Mouse (Mus musculus): Measurements from ENCODE around the gene Rpp14.

The Rpp14 gene

DNA sequence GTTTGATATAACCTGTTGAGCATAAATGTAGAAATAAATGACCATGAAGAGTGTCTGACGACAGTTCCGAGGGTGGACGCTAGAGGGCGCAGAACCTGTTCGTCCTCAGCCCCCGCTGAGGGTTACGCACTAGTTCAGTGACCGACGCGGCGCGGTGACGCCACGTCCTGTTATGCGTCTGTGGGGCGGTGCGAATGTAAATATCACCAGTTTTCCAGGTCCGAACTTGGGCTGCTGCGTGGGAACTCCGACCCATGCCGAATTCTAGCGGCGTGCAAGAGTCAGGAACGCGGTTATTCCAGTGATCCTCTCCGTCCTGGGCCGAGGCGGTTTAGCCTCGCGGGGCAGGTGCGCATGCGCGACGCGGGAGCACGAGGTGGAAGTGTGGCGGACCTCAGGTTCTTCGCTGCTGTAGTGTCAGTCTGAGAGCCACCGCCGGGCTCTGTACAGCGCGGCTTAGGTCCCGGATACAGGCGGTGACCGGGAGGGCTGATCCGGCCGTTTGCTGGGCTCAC lies at the start of gene Rpp14:
Rpp14 (plus strand) TSS at position 203 of the 515 bp plus-strand sequence.
- peak; percentile 86 to 94 for DNase-seq (ENCODE audit: low spot score in 2 of 2)

DNA sequence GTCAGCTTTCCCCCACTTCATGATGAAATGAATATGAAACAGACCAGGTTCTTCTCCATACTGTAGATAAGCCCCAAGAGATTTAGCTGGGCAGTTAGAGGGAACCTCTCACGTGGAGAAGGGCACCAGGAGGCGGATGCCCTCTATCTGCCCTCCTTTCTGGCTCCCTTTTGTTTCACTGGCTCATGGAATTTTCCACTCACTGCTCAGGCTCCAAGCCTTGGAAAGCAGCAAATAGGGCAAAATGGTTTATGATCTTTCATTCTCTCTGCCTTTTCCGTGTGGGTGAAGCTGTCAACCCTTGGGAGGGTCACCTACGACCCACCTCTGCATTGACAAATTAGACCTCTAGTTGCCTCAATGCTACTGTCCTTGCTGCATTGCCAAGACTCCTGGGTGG lies 49.6 kb upstream of the Rpp14 start:
- DNase-seq (ENCODE audit: low spot score in 2 of 2) = no peak

DNA sequence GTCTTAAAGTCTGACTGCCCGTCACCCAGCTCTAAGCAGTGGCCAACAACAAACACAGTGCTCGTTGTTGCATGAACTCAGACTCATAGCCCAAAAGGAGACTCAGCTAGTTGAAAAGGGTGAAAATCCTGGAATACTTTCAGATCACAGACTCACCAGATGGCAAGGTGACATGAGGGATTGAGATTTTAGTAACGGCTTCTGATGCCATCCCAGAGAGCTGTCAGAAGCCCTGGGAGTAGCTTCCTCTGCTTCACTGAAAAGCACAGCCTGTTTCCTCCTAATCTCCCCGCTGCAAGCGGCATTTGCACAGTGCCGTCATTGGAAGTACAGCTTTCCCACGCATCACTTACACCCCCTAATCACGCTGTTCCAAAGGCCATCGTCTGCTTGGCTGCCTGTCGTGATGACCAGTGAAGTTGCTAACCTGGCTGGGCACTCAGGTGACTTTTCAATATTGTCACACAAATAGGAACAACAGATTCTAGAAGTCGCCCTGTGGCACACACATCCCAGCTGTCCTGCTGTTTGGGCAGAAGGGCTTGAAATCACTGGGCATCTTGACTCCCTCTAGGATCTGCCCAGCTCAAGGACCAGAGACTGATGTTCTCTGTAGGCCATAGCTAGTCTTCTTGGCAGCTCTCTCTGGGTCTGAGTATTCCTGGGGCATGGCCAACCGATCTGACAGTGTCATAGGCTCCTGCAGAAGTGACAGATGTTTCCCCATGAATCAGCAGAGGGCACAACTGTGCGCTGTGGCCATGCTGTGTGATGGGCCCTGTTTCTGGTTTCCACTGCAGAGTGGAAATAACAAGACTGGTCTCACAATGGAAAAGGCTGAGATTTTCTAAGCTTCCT lies 47.9 kb upstream of the Rpp14 start:
- no peak for DNase-seq (ENCODE audit: low spot score in 2 of 2)

DNA sequence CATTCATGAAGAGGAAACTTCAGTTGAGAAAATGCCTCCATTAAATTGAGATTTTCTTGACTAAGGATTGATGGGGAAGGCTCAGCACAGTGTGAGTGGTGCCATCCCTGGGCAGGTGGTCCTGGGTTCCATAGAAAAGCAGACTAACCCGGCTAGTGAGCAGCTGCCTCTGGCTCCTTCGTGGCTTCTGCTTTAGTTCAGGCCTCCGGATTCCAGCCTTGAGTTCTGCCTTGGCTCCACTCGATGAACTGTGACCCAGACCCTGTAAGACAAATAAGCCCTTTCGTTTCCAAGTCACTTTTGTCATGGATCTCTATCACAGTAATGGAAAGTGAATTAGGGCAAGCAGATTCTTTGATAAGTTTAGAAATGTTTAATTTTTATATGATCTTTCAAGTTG lies 45.6 kb upstream of the Rpp14 start:
- DNase-seq (ENCODE audit: low spot score in 2 of 2) = no peak

DNA sequence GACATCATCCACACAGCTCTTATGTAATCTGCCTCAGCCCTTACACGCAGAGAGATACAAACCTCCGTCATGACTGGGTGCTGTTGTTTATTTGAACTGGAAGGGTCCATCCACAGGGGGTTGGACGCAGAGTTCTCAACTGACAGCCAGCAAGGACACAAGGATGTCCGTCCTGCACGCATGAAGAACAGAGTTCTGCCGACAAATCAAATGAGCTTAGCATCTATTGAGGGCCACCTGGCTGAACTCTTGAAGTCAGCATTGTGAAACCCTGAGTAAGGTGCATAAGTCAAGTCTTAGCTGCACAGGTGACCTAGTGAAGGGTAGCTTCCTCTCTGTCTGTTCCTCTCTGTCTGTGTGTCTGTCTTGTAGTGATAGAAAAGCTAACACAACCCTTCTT lies 44.2 kb upstream of the Rpp14 start:
- no peak for DNase-seq (ENCODE audit: low spot score in 2 of 2)

DNA sequence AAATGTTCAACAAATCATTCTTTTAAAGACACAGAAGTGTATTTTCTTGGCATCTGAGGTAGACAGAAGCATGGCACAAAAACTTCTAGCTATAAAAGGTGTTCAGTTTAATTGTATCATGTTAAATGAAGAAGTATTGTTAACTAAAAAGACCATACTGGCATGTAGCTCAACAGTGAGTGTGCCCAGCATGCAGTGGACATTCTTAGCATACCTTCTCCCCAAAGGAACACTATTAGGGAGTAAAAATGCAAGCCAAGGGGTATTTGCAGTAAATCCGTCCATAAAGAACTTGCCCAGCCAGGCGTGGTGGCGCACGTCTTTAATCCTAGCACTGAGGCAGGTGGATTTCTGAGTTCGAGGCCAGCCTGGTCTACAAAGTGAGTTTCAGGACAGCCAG lies 43.8 kb upstream of the Rpp14 start:
- DNase-seq (ENCODE audit: low spot score in 2 of 2) = no peak

DNA sequence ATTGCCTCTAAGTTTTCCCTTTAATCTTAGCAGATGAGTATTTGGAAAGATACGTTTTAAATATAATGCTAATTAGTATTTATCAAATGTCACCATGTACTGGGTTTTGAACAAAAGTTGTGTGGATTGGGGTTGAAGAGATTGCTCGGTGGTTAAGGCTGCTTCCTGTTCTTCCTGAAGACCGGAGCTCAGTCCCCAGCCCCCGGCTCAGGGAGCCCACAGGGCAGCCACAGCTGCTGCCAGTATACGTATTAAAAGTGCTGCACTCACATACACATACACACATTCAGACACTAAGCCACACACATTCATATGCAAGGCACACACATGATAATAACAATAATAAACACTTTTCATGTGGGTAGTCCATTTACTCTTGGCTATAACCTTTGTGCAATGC lies 42.0 kb upstream of the Rpp14 start:
- DNase-seq (ENCODE audit: low spot score in 2 of 2) = no peak

DNA sequence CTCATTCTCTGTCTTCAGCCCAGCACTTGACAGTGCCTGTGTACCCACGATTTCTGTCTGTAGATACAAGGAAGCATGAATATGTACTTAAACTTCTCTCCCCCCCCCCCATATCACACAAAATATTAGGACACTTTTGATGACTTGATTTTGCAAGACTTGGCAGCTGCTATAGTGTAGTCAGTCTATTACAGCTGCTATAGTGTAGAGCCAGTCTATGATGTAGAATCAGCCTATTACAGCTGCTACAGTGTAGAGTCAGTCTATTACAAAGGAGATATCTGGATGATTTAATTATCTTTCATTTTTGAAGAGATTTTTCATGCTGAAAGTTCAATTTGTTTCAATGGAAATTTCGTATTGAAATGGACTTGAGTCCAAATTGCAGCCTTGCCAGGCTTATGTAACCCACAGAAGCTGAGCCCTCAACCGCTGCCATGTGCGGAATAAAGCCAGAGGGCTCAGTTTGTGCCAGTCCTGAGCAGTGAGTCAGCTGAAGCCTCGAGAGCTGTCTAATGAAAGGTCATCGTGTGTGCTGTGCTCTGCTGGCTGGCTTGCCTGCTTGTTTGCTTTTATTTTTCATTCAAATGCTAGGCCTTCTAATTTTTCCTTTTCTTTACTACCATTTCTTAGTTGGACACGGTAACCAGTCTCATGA lies 41.2 kb upstream of the Rpp14 start:
- DNase-seq (ENCODE audit: low spot score in 2 of 2) = no peak

DNA sequence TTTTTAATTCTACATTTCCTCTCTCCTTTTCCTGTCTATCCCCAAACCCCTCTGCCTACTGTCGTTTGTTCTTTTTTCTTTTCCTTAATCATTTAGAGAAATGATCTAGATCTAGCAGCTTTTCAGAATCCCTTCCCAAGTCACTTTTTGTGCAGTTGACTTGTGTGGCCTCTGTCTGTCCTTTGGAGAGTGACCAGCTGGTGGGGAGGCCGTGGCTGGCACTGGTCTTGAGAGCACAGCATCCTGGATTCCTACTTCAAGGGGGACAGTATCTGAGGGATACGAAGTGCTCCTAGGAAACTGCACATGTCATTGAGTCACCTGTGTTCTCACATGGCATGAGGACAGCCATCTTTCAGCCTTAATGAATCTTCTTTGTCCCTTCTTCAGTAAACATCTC lies 40.0 kb upstream of the Rpp14 start:
- DNase-seq (ENCODE audit: low spot score in 2 of 2) = no peak

DNA sequence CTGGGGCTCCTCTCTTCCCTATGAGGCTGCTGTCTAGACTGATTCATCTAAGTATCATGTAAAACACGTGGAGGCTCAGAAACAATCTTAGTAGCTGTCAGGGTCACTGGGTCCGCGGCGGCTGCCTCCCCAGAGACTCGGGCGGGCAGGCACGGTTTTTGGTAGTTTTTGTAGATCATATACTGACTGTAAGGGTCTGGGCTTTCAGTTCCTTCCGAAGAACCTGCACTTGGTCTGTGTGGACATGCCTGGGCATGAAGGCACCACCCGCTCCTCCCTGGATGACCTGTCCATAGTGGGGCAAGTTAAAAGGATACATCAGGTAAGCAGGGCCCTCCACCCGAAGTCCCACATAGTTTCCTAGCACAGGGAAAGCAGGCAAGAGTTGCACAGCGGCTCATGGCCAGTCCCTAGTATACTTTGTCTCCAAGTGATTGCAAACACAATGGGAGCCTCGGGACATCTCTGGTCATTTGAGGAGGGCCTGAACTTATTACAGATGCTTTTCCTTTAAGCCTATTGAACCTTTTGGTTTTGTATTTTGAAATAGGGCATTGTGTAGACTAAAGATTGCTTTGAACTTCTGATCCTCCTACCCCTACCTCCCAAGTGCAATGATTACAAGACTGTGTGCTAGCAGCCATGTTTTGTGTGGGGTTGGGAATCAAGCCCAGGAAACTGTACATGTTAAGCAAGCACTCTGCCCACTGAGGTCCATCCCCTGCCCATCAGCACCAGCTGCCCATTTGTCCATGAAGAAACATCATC lies 39.1 kb upstream of the Rpp14 start:
- no peak for DNase-seq (ENCODE audit: low spot score in 2 of 2)

DNA sequence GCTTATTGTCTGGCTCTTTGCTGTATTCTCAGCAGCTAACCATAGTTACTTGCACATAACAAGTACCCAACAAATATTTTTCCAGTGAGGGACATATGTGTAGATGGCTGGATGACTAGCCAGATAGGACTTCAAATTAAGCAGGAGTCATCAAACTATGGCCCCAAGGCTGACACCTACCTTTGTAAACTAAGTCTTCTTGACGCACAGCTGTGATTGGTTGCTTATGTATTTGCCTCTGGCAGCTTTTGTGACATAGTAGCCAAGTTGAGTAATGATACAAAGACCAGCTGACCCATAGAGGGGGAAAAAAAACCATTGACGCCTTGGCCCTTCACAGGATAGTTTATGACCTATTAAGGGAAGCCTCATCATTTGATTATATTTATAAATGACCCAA lies 38.0 kb upstream of the Rpp14 start:
- no peak for DNase-seq (ENCODE audit: low spot score in 2 of 2)

DNA sequence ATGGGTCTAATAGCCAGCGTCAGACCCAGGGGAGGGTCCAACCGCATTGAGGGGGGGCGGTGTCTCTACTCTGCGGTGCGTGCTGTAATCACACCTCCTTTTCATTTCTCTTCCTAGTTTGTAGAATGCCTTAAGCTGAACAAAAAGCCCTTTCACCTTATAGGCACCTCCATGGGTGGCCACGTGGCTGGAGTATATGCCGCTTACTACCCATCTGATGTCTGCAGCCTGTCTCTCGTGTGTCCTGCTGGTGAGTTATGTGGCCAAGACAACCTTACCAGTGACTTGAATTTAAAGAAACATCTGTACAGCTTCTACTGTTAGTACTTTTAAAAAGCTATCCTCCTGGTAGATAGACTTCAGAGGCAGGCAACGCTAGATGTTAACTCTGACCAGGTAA lies 37.6 kb upstream of the Rpp14 start:
- no peak for DNase-seq (ENCODE audit: low spot score in 2 of 2)

DNA sequence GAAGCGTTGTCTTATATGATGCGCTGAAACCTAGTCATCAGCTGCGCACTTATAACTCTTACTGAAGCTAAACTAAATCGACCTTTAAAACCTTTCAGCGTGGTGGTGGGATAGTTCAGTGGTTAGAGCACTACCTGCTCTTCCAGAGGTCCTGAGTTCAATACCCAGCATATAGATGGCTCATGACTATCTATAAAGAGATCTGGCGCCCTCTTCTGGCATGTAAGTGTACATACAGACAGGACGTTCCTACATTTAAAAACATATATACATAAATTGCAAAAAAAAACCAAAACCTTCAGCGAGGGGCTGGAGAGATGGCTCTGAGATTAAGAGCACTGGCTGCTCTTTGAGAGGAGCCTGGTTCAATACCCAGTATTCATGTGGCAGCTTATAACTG lies 35.8 kb upstream of the Rpp14 start:
- DNase-seq (ENCODE audit: low spot score in 2 of 2) = no peak

DNA sequence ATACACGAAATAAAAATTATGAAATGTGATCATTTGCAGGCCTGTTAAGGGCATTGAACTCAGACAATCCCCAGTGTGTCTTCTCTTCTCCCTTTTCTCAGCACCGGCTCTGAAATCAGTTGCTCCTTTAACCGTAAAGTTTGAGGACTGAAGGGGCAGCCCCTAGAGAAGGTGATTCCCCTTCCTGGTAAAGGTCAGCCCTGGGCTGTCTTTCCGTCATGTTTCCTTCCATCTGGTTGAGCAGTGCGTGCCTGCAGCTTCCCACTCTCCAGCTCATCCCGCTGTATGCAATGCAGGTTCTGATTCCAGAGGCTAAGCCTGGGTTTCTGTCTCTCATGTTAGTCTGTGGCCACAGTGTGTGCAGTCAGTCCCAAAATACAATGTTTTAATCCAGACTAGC lies 35.4 kb upstream of the Rpp14 start:
- DNase-seq (ENCODE audit: low spot score in 2 of 2) = no peak

DNA sequence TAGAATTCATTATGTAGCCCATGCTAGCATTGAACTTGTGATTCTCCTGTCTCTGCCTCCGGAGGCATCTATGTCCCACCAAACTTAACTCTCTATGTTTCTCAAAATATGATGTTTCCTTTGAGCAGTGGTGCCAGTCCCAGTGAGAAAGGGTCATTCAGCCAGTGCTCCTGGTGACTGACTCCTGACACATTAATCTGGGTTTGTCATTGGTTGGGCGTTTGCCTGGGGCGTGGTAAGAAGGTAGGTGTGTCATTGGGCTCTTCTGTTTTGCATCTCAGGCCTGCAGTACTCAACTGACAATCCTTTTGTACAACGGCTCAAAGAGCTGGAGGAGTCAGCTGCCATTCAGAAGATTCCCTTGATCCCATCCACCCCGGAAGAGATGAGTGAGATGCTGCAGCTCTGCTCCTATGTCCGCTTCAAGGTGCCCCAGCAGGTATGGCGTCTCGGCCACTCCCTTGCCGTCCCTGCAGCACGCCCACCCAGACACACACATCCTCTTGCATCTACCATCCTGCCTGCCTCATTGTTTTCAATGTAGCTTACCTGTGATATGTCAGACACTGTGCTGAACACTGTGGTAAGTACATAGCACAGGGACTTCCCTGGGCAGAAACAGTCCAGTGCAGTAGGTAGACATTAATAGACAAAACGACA lies 34.9 kb upstream of the Rpp14 start:
- DNase-seq (ENCODE audit: low spot score in 2 of 2) = no peak

DNA sequence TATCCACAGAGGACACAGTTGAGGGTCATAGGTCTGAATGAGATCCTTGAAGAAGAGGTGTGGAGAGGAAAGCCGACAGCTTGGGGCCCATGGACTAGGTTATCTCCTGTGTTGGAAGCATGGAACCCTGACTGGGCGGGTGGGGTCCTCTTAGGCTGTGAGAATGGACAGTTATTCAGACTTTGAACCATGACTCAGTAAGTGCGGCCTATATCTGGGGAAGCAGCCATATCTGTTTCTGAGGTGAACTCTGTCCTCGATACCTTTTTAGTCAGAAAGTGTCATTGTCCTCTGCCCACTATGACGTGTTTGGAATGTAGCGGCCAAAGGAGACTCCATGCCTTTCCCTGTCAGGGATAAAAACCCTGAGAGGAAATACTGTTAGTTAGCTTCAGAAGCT lies 33.3 kb upstream of the Rpp14 start:
- DNase-seq (ENCODE audit: low spot score in 2 of 2) = no peak

DNA sequence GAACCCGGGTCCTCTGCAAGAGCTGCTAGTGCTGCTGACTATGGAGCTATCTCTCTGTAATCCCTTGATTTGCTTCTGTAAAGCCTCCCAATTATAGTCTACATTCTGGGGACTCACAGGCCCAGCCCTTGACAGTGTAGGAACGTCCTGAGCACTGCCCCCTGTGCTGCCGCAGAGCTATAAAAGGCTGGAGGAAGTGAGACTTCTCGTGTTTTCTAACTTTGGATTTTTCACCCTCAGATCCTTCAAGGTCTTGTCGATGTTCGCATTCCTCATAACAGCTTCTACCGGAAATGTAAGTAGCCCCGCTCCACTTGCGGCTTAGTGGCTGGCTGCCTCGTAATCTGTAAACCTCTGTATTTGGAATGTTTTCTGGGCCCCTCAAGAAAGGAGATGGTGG lies 30.8 kb upstream of the Rpp14 start:
- DNase-seq (ENCODE audit: low spot score in 2 of 2) = no peak

DNA sequence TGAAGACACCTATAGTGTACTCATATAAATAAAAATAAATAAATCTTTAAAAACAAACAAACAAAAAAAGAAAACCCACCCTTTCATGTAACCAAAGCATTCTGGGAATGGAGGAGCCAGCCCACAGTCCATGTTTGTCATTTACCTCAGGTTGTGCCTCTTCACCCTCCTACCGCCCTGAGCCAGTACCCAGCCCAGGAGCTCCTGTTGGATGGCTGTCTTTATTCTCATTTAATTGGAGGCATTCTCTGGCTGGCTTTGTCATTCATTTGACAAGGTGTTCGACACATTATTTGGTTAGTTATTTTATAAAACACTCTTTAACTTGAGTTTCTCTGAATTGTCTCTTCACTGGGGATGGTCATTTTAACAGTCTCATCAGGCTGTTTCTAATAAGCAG lies 28.3 kb upstream of the Rpp14 start:
- DNase-seq (ENCODE audit: low spot score in 2 of 2) = no peak

DNA sequence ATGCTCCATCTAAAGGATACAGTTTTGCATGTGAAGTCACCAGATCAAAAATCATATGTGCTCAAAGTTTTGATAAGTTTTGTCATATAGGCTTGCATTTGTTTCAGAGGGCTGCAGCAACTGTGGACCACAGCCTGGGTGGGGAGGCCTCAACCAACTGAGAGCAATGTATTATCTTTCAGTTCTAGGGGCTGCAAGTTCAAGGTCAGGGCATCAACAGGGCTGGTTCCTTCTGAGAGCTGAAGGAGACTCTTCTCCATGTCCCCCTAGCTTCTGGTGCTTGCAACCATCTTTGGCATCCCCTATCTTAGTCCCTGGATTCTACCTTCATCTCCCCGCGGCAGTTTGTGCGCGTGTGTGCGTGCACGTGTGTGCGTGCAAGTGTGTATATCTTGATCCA lies 27.5 kb upstream of the Rpp14 start:
- no peak for DNase-seq (ENCODE audit: low spot score in 2 of 2)

DNA sequence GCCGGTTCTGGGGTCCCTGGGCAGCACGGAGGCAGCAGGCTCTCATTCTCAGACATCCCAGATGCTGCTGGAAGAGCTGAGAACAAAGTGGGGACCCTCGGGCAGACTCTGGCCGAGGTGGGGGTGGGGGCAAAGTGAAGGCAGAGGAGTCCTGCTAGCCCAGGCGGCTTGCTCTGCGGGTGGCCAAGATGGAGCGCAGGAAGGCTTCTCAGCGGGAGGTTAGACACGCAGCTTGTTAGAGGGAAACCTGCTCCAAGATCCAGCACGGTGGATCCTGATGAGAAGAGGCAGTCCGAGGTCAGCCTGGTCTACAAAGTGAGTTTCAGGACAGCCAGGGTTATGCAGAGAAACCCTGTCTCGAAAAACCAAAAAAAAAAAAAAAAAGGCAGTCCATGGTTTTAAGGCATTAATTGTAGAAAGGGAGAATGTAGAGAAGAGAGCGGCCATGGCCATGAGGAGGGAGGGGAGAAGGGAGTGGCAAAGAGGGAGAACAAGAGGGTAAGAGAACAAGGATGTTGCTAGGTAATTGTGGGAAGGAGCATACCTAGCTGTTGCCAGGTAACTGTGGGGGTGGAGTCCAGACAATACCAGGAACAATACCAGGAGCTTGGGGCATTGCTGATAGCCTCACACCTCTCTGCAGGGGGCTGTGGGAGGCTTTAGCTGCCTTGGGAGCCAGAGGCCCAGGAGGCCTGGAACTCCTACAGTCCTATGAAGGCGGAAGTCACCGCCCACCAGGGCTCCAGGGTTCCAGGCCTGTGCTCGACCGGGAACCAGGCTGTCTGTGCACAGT lies 25.7 kb upstream of the Rpp14 start:
- peak in 1 of 2 experiments; percentile 57 for DNase-seq (ENCODE audit: low spot score in 2 of 2)

DNA sequence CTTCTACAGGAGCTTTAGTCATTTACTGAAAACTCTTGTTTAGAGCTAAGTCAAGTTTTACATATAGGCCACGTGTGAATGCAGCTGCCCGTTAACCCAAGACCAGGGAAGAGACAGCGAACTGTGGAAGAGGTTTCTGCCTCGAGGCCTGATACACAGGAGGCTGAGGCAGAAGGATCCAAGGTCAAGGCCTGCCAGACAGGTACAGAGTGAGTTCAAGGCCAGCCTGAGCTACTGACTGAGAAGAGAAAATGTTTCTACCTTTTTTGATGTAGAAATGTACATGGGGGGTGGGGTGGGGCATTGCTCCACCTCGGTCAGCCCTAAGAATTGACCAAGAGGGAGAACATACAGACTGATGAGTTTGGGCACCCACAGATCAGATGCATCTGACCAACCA lies 24.1 kb upstream of the Rpp14 start:
- DNase-seq (ENCODE audit: low spot score in 2 of 2) = peak in 1 of 2 experiments; percentile 9

Data from urinary bladder, postnatal 4 days (tissue).